16 mouse cellular contexts compared by ENCODE assay signal in the genomic region with DNA sequence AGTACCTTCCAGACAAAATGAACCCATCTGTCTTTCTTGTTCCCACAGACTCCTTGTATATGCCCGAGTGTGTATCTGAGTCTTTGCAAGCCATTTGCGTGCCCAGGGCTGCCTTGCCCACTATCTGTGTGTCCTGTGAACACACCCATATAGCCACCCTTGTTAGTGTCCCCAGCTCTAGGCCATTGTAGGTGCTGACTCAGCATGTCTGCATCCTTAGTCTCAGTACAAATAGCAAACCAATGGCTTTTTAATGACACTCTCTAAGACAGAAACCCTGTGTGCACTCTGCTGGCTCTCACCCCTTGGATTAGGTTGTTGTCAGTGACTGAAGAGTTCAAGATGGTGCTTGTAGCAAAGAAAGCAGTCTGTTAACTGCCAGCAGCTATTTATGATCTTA.
"Had no signal": no experiment of that assay in that cellular context is flagged by ENCODE, and none has a peak within 500 bp of the region (broad histone marks: within the 10 kb centered on the region; RNA-seq: fewer than 3 reads in every experiment).

No protein-coding gene starts in this region.

- H3K36me3 ChIP-seq: liver, embryonic 15.5 days; midbrain, embryonic 13.5 days; midbrain, embryonic 15.5 days; neural tube, embryonic 12.5 days; stomach, embryonic 15.5 days had no signal

- H3K9ac ChIP-seq: liver, embryonic 15.5 days; liver, postnatal 0 days; lung, embryonic 14.5 days; midbrain, embryonic 13.5 days; midbrain, embryonic 15.5 days; neural tube, embryonic 12.5 days; stomach, embryonic 15.5 days had no signal

- H3K9me3 ChIP-seq: liver, embryonic 15.5 days; midbrain, embryonic 13.5 days; midbrain, embryonic 15.5 days; neural tube, embryonic 12.5 days; stomach, embryonic 15.5 days had no signal

- DNase-seq: liver, postnatal 0 days; lung, embryonic 14.5 days; lung, postnatal 36 days; right cerebral cortex, postnatal 14 days; thymus, adult 18-20 months; thymus, postnatal 14 days; thymus, postnatal 36 days had no signal

- ATAC-seq: liver, postnatal 0 days; midbrain, embryonic 13.5 days; midbrain, embryonic 15.5 days had no signal

- H3K4me2 ChIP-seq: liver, embryonic 15.5 days; lung, embryonic 14.5 days; midbrain, embryonic 11.5 days; midbrain, embryonic 13.5 days; midbrain, embryonic 15.5 days; neural tube, embryonic 12.5 days; stomach, embryonic 15.5 days had no signal

- H3K4me1 ChIP-seq: liver, embryonic 15.5 days; midbrain, embryonic 13.5 days; midbrain, embryonic 15.5 days; neural tube, embryonic 12.5 days; stomach, embryonic 15.5 days had no signal

- H3K27ac ChIP-seq: liver, embryonic 15.5 days; macrophage; midbrain, embryonic 13.5 days; midbrain, embryonic 15.5 days; neural tube, embryonic 12.5 days; stomach, embryonic 15.5 days; stomach, postnatal 0 days had no signal

- H3K27me3 ChIP-seq: liver, embryonic 15.5 days; midbrain, embryonic 13.5 days; midbrain, embryonic 15.5 days; neural tube, embryonic 12.5 days; stomach, embryonic 15.5 days had no signal

- H3K4me3 ChIP-seq: liver, embryonic 15.5 days; megakaryocyte, embryonic 14.5 days; midbrain, embryonic 13.5 days; midbrain, embryonic 15.5 days; neural tube, embryonic 12.5 days; stomach, embryonic 15.5 days had no signal
